Mouse (Mus musculus) layer of hippocampus, adult 9-11 months (tissue): ENCODE measurements around the gene Bckdk.
A peak's percentile ranks its signal among the peaks of the same experiment; 100 is the strongest.
"Not testable (repeated sequence)": the region's sequence is repeated elsewhere in the genome, so short reads cannot be mapped to it uniquely, and the experiment has no call there.

Experiments used
- DNase-seq: peaks from one replicate; pipeline ENCODE4 v3.0.0; 2022

Gene Bckdk

GRCm38 (mm10) chr7:127932273-127933031 is 28.6 kb downstream of the Bckdk start:
- DNase-seq = no peak

GRCm38 (mm10) chr7:127934075-127934474 is 30.2 kb downstream of the Bckdk start:
- no peak for DNase-seq

- DNase-seq = peak; percentile 96
Measured at GRCm38 (mm10) chr7:127935028-127935722, 31.3 kb downstream of the Bckdk start.

GRCm38 (mm10) chr7:127935748-127936159 is 31.9 kb downstream of the Bckdk start:
- no peak for DNase-seq

- DNase-seq = no peak
Measured at GRCm38 (mm10) chr7:127936216-127936884, 32.5 kb downstream of the Bckdk start.

GRCm38 (mm10) chr7:127942097-127942496 is 38.2 kb downstream of the Bckdk start:
- not testable (repeated sequence) for DNase-seq

DNA sequence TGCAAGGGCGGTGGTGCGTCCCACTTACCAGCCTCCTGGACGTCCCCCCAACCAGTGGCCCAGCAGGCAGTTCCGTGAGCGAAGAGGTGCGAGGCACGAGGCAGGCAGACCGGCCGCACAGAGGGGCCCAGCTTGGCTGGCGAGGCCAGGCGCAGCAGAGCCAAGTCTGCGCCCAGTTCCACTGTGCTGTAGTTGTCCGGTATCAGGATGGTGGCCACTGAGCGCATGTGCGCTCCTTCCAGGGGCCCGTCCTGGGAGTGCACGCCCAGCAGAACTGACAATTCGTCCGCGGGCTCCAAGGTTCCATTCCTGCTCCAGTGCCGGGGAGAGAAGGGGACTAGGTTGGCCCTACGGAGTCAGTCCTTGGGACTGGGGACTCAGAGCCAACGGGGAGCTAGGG is 40.7 kb downstream of the Bckdk start:
- DNase-seq = no peak

- DNase-seq = no peak
Measured at GRCm38 (mm10) chr7:127946470-127947023, 42.7 kb downstream of the Bckdk start, which contains the start of gene Prss36. Gene Prss36 (minus strand): TSS chr7:127946725.

DNA sequence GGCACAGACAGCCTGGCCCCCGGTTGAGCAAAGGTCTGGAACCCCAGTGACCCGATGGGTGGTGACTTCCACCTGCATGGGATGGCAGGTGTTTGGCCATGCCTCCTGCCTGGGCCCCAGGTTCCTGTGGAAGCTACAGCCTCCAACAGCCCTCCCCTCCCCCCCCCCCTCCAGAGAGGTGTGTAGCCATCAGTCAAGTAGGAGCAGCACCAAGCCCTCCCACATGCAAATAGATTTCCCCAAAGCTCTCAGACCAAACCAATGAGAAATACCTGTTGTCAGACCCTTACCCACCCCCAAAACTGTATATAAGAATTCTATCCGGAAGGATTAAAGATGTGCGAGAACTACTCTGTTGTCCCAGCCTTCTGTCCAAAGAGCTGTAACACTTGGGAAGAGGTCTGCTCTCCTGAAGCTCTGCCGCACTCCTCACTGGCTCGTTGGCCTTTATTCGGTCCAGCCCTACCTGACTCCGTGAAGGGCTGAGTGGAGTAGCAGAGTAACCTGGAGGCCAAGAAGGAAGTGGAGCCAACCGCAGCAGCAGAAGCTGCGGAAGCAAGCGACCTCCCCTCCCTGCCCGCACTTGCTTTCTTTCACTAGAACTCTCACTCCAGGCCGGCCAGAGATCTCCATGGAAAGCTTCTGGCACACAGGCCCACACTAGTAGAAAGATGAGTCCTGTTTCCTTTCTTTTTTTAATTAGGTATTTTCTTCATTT is 49.1 kb downstream of the Bckdk start:
- no peak for DNase-seq

- DNase-seq = no peak
Measured at GRCm38 (mm10) chr7:127959364-127959763, 55.5 kb downstream of the Bckdk start.
